Mouse (Mus musculus): Measurements from ENCODE around the gene Mtx3. TPM values are rescaled to one million over a fixed set of nuclear protein-coding genes. Genes with fewer than 3 reads are reported as not detected.

The Mtx3 gene
- polyA plus RNA-seq, 1 experiment from 2014 or later = 4.2 TPM

GRCm38 (mm10) chr13:92848002-92848401 is 3.4 kb downstream of the Mtx3 start:
- Histone ChIP-seq H3K4me1 (peaks cover 8% of the 10 kb centered on the region; the same call in 1 of the 2 replicates), H3K27ac (no peak overlapping the region), H3K9me3 (no peaks in the 10 kb centered on the region), H3K9ac (no peak overlapping the region), H3K4me2 (no peak overlapping the region), H3K27me3 (replicated peaks) (no peaks in the 10 kb centered on the region), H3K4me3 (no peak overlapping the region), H3K36me3 (replicated peaks) (peaks cover 14% of the 10 kb centered on the region; the same call in 1 of the 2 replicates)
- WGBS = 81% methylated on average over 5 of the region's 5 CpGs
- ATAC-seq (replicated peaks) = no peak

GRCm38 (mm10) chr13:92855901-92856300 is 11.3 kb downstream of the Mtx3 start:
- Histone ChIP-seq H3K36me3 (replicated peaks) (peaks cover 7% of the 10 kb centered on the region; the same call in 1 of the 2 replicates), H3K4me3 (no peak overlapping the region), H3K4me2 (no peak overlapping the region), H3K9me3 (no peaks in the 10 kb centered on the region), H3K27me3 (replicated peaks) (no peaks in the 10 kb centered on the region), H3K27ac (no peak overlapping the region), H3K4me1 (no peaks in the 10 kb centered on the region), H3K9ac (no peak overlapping the region)
- no peak for ATAC-seq (replicated peaks)
- 80% methylated on average over 4 of the region's 4 CpGs for WGBS

- H3K36me3 ChIP-seq (replicated peaks) = 0 out of 2 replicates have a peak, but pooled peaks cover 1% of the 10 kb centered on the region
- no peak overlapping the region for H3K9ac ChIP-seq
- no peaks in the 10 kb centered on the region for H3K4me1 ChIP-seq
- ATAC-seq (replicated peaks) = no peak
- H3K27me3 ChIP-seq (replicated peaks) = no peaks in the 10 kb centered on the region
- no peak overlapping the region for H3K27ac ChIP-seq
- 88% methylated on average over 5 of the region's 5 CpGs for WGBS
- no peak overlapping the region for H3K4me3 ChIP-seq
- no peaks in the 10 kb centered on the region for H3K9me3 ChIP-seq
- no peak overlapping the region for H3K4me2 ChIP-seq
Observed at GRCm38 (mm10) chr13:92858808-92859207, 14.2 kb downstream of the Mtx3 start.

GRCm38 (mm10) chr13:92859959-92860358 is 15.4 kb downstream of the Mtx3 start:
- H3K36me3 ChIP-seq (replicated peaks) = no peaks in the 10 kb centered on the region
- no peak for ATAC-seq (replicated peaks)
- no peaks in the 10 kb centered on the region for H3K9me3 ChIP-seq
- H3K4me2 ChIP-seq = no peak overlapping the region
- 87% methylated on average over 4 of the region's 4 CpGs for WGBS
- no peak overlapping the region for H3K27ac ChIP-seq
- no peaks in the 10 kb centered on the region for H3K27me3 ChIP-seq (replicated peaks)
- no peaks in the 10 kb centered on the region for H3K4me1 ChIP-seq
- no peak overlapping the region for H3K4me3 ChIP-seq
- H3K9ac ChIP-seq = no peak overlapping the region

GRCm38 (mm10) chr13:92865358-92865757 is 20.8 kb downstream of the Mtx3 start:
- H3K4me2 ChIP-seq = no peak overlapping the region
- WGBS = 73% methylated on average over 7 of the region's 7 CpGs
- H3K9me3 ChIP-seq = no peaks in the 10 kb centered on the region
- no peak for ATAC-seq (replicated peaks)
- H3K9ac ChIP-seq = no peak overlapping the region
- no peaks in the 10 kb centered on the region for H3K27me3 ChIP-seq (replicated peaks)
- H3K4me1 ChIP-seq = no peaks in the 10 kb centered on the region
- no peak overlapping the region for H3K27ac ChIP-seq
- no peak overlapping the region for H3K4me3 ChIP-seq
- H3K36me3 ChIP-seq (replicated peaks) = no peaks in the 10 kb centered on the region

GRCm38 (mm10) chr13:92866680-92867079 is 22.1 kb downstream of the Mtx3 start:
- 74% methylated on average over 1 of the region's 1 CpGs for WGBS
- Histone ChIP-seq H3K27me3 (replicated peaks) (no peaks in the 10 kb centered on the region), H3K4me2 (no peak overlapping the region), H3K4me3 (no peak overlapping the region), H3K4me1 (no peaks in the 10 kb centered on the region), H3K9me3 (no peaks in the 10 kb centered on the region), H3K36me3 (replicated peaks) (no peaks in the 10 kb centered on the region), H3K9ac (no peak overlapping the region), H3K27ac (no peak overlapping the region)
- no peak for ATAC-seq (replicated peaks)

- Histone ChIP-seq H3K4me1 (no peaks in the 10 kb centered on the region), H3K9me3 (no peaks in the 10 kb centered on the region), H3K36me3 (replicated peaks) (no peaks in the 10 kb centered on the region), H3K4me3 (no peak overlapping the region), H3K9ac (no peak overlapping the region), H3K27ac (no peak overlapping the region), H3K27me3 (replicated peaks) (no peaks in the 10 kb centered on the region), H3K4me2 (no peak overlapping the region)
- ATAC-seq (replicated peaks) = no peak
- WGBS = 63% methylated on average over 4 of the region's 4 CpGs
Observed at GRCm38 (mm10) chr13:92879514-92879913, 35.0 kb downstream of the Mtx3 start.

GRCm38 (mm10) chr13:92879933-92880332 is 35.4 kb downstream of the Mtx3 start:
- Histone ChIP-seq H3K36me3 (replicated peaks) (no peaks in the 10 kb centered on the region), H3K27me3 (replicated peaks) (no peaks in the 10 kb centered on the region), H3K4me2 (no peak overlapping the region), H3K4me3 (no peak overlapping the region), H3K9me3 (no peaks in the 10 kb centered on the region), H3K9ac (no peak overlapping the region), H3K27ac (no peak overlapping the region), H3K4me1 (no peaks in the 10 kb centered on the region)
- no peak for ATAC-seq (replicated peaks)
- 51% methylated on average over 9 of the region's 9 CpGs for WGBS

GRCm38 (mm10) chr13:92880589-92880988 is 36.0 kb downstream of the Mtx3 start:
- Histone ChIP-seq H3K27ac (no peak overlapping the region), H3K4me1 (no peaks in the 10 kb centered on the region), H3K4me2 (no peak overlapping the region), H3K27me3 (replicated peaks) (no peaks in the 10 kb centered on the region), H3K9ac (no peak overlapping the region), H3K9me3 (no peaks in the 10 kb centered on the region), H3K36me3 (replicated peaks) (no peaks in the 10 kb centered on the region), H3K4me3 (no peak overlapping the region)
- no peak for ATAC-seq (replicated peaks)

- no peak overlapping the region for H3K4me2 ChIP-seq
- H3K36me3 ChIP-seq (replicated peaks) = no peaks in the 10 kb centered on the region
- H3K27me3 ChIP-seq (replicated peaks) = no peaks in the 10 kb centered on the region
- H3K9ac ChIP-seq = no peak overlapping the region
- H3K4me3 ChIP-seq = no peak overlapping the region
- H3K27ac ChIP-seq = no peak overlapping the region
- WGBS = 86% methylated on average over 9 of the region's 9 CpGs
- no peaks in the 10 kb centered on the region for H3K9me3 ChIP-seq
- H3K4me1 ChIP-seq = no peaks in the 10 kb centered on the region
- no peak for ATAC-seq (replicated peaks)
Observed at GRCm38 (mm10) chr13:92882271-92882985, 37.9 kb downstream of the Mtx3 start.

GRCm38 (mm10) chr13:92882986-92883720 is 38.6 kb downstream of the Mtx3 start:
- H3K27me3 ChIP-seq (replicated peaks) = no peaks in the 10 kb centered on the region
- no peak for ATAC-seq (replicated peaks)
- 91% methylated on average over 7 of the region's 7 CpGs for WGBS
- H3K4me3 ChIP-seq = no peak overlapping the region
- H3K4me2 ChIP-seq = no peak overlapping the region
- H3K4me1 ChIP-seq = no peaks in the 10 kb centered on the region
- no peaks in the 10 kb centered on the region for H3K9me3 ChIP-seq
- H3K9ac ChIP-seq = no peak overlapping the region
- no peak overlapping the region for H3K27ac ChIP-seq
- H3K36me3 ChIP-seq (replicated peaks) = no peaks in the 10 kb centered on the region

GRCm38 (mm10) chr13:92884206-92884605 is 39.6 kb downstream of the Mtx3 start:
- Histone ChIP-seq H3K4me1 (no peaks in the 10 kb centered on the region), H3K4me2 (no peak overlapping the region), H3K9ac (no peak overlapping the region), H3K4me3 (no peak overlapping the region), H3K36me3 (replicated peaks) (no peaks in the 10 kb centered on the region), H3K27me3 (replicated peaks) (no peaks in the 10 kb centered on the region), H3K9me3 (no peaks in the 10 kb centered on the region), H3K27ac (no peak overlapping the region)
- no peak for ATAC-seq (replicated peaks)
- 81% methylated on average over 1 of the region's 1 CpGs for WGBS

GRCm38 (mm10) chr13:92884930-92885329 is 40.4 kb downstream of the Mtx3 start:
- Histone ChIP-seq H3K36me3 (replicated peaks) (no peaks in the 10 kb centered on the region), H3K4me1 (no peaks in the 10 kb centered on the region), H3K9me3 (no peaks in the 10 kb centered on the region), H3K4me3 (no peak overlapping the region), H3K27me3 (replicated peaks) (no peaks in the 10 kb centered on the region), H3K27ac (no peak overlapping the region), H3K4me2 (no peak overlapping the region), H3K9ac (no peak overlapping the region)
- no peak for ATAC-seq (replicated peaks)
- WGBS = 59% methylated on average over 1 of the region's 1 CpGs

Data from midbrain, embryonic 15.5 days (tissue).